Mouse (Mus musculus) MN1 (cell line): ENCODE measurements around the gene Pappa2.

Experiments used
- DNase-seq: peaks from one replicate; pipeline ENCODE4 v3.0.0-alpha.2; 2016; ENCODE audit warnings: low spot score

Gene Pappa2

DNA sequence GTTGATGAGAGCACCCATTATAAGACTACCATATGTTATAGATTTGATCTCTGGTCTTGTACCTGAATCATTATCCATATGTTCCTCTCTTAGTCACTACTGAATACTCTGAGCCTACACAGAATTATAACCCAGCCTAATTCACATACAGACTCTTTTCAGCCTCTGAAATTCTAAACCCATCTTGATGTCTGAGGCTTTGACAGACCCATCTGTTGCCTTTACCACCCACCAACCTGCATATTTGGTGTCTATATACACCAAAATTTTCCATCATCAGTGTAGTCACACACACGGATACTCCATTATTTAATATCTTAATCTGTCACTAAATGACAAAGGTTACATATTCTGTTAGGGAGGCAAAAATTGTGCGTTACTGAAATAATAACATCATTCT is 69.6 kb downstream of the Pappa2 start:
- no peak for DNase-seq

DNA sequence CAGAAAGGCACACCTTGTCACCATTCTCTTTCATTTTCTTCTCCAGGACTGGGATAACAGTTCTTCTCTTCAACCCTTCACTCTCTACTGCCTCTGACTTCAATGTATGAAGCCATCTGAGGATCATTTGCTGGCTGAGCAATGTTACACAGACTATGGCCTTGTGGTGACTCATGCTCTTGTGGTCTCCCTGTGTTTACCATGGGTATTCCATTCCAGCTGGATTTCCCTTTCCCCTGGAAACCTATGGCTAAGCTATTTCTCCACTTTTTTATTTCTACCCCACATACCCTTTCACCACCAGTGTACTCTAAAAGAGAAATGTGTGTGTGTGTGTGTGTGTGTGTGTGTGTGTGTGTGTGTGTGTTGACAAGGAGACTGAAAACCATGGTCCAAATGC is 83.0 kb downstream of the Pappa2 start:
- no peak for DNase-seq

DNA sequence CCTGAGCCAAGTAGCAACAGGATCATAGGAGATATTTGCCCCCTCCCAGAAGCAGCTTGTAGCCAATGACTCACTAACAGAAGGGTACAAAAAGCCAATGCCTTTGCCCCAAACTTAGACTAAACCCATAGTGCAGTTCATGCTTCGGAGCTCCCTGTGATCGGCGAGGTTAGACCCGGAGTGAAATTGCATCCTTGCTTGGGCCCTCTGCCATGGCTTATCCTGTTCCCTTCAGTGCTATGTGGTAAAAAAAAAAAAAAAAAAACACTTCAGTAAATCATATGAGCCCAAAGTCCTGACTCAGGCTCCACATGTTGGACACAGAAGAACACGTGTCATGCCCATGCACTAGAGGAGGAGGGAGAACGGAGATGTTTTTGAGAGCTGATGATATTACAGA is 85.8 kb downstream of the Pappa2 start:
- no peak for DNase-seq

DNA sequence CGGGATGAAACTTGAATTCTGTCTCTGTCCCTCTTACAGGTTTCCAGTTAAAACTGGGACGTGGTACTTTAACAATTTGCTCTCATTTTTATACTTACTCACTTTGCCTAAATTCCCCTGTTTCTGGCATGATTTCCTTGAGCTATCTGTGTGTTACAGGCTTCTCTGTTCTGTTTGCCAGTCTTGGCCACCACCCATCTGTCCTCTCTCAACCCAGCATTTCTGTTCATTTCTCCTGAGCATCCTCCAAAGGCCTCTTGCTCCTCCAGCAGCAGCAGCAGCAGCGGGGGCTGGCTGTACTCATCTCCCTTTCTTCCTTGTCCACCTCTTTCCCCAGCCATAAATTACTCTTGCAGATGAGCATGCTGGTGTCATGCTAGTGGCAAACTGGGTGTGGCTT is 104.8 kb downstream of the Pappa2 start:
- DNase-seq, result no peak

DNA sequence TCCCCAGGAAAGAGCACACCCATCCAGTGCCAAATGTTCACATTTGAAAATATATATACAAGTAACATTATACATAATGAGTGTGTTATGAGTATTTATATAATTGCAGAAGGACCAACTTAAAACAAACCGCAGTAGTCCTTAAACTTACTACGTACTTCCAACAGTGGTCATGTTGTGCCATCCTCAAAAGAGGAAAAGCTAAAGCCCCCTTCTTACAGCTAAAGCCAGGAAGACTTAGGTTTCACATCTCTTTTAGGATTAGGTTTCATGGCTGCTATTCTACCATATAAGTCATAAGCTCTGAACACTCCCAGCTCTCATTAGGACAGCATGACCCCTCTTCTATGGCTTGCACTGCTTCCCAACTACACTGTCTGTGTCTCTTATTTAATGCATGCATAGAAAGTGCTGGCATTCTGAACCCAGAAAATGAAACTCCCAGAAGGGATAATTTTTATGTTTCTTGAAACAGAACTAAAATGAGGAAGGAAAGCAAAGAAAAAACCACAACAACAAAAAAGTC is 105.7 kb downstream of the Pappa2 start:
- no peak for DNase-seq

DNA sequence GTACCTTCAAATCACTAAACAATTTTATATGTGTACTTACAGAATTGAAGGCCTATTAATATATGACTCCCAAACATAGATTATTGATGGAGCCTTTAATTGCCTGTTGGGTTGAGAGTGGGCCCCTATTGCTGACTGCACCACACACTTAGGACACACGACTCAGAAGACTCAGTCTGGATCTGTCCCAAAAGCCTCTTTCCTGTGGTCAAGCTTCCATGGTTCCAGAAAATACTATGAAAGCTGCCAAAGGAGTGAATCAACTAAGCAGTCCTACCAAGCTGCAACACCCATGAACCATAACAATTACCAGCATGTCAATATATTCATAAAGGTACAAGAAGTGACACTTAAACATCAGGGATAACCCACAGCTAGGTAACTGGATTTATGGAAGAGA is 106.7 kb downstream of the Pappa2 start:
- DNase-seq, result no peak

DNA sequence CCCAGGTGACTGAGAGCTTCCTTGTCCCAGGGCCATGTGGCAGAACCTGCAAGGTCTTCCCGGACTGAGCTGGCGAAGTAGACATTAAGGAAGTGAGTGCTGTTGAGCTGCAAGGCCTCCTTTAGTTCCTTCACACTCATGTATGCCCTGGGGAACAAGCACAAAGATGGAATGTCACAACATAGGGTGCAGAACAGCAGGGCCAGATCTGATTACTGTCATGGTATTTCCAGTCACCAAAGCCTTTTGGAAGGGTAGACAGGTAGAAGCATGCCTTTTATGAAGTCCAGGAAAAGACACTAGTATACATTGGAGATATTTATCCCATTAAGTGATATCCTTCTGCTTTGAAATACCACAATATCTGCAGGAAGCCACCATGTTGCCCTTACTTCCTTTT is 108.9 kb downstream of the Pappa2 start:
- DNase-seq, result no peak

DNA sequence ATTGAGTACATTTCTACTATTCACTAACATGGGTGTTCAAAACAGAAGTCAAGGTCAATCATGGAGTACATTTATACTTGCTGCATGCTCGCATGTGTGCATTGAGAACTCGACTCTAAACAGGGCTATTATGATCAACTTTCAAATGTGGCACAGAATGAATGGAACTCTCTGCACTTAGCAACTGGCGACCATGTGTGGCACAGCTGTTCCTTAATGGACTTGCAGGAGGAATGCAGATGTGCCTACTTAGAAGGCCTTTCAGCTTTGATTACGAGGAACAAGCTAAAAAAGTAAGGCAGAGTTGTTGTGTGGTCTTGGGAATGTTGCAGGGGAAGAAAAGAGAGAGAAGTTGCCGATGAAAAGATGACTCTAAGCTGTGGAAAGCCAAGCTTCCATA is 120.1 kb downstream of the Pappa2 start:
- DNase-seq, result no peak

DNA sequence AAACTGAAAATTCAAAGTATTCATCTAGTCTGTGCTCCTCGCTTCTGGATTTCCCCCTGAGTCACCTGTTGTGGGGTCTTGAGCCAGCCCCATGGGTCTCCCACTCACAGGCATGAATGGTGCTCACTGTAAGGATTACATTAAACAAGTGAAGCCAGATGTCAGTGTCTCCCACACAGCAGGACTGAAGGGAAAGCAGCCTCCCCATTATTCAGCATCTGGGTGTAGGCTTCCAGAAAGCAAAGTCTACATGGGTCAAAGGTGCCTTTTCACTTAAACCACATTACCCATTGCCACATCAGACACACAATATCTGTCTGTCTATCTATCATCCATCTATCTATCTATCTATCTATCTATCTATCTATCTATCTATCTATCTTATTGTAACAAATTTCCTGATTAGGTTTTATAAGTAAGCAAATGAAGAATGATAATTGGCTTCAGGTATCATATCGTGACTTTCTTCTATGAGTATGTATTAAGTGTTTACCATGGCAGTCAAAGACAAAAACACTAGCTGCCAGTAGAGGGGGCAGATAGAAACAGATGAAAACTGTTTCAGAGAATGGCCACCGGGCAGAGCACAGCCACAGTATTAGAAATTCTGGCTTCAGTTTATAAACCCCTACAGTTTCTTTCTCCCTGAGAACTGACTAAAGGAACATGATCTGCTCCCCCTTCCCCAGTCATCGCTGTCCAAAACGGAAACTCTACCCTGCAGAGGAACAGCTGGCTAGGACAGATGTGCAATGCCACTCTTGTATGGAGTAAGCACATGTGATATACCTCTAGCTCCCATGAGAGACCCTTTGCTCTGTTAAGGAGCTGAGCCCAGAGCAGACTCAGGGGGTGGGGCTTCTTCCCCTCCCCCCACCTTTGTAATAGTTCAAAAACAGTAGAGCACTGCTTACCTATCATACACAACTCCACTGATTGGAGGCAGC is 126.1 kb downstream of the Pappa2 start:
- DNase-seq, result no peak

DNA sequence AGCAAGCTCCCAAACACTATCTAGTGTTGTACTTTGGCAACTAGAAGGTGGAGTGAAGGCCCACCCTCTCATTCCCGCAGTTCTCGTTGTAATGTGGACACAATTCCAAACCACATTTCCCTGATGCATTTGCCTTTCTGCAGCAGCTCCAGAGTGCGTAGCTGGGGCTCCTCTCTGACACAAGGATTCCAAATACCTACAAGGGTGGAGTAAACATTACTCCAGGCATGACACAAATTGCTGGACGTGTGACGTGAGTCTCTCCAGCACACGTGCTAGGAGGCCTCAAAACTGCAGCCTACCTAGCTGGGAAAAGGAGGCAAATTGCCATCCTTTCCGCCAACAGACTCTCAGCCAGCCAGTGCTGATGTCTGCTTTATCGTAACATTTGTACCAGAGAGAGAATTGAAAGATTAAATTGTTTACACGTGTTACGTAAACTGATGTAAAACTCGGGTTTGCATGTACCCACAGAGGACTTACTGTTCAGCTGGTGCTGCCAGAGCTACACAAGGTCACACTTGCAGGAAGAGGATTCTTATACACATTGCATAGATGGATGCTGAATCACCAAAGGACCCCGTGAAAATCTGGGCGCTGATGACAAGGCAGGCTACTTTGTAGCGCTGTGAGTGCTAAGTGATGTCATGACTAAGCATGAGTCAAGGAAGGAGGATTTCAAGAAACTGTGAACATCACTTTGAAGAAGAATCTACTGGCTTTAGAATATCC is 127.3 kb downstream of the Pappa2 start:
- DNase-seq, result no peak

DNA sequence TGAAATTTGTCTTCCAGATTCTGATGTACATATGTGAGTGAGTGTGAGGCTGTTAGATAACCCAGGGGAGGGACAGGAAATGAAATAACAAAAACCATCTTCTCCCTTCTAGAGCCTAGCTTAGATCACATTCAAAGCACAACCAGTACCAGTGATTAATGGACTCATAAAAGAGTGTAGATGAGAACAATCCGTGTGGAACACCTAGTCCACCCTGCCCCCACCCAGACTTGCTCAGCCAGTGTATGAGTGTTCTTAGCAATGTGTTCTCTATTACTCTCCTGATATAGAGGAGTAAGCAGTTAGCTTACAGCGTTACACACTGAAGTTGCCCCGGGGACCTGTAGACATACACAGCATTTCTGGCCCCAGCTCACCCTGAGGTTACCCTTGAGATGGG is 129.8 kb downstream of the Pappa2 start:
- DNase-seq, result no peak

DNA sequence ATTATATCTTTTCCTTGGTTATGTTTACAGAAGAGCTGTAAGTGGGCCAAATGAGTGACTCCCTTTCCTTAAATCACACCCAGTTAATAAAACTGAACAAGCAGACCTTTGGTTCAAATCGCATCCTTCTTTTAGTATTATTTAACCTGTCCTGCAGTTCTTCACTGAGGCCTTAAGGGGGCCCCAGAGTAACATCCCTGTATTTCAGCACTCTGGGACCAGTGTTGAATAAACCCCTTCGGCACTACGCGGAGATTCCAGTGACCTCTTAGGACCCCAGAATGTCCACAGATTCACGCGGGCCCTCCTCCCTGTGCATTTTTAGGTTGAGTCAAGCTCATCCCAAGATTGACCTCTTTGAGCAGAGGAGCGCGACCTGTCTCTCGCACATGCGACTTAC is 135.7 kb downstream of the Pappa2 start:
- no peak for DNase-seq

DNA sequence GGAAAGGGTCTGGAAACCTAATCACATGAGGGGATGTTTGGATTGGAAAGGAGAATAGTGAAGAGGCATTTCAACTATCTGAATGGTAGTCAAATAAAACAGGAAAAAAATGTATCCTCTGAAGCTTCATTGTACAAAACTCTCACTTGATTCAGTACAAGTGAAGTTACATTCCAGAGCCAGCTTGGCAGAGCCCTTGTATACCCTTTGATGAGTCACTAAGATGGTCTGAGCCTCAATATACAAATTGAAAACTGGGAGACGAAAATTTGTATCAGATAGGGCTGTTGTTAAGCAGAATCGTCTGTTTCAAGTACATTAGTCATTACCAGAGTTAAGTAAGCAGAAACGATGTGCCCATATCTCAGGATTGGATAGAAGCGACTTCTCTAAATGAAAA is 143.1 kb downstream of the Pappa2 start:
- DNase-seq, result no peak

DNA sequence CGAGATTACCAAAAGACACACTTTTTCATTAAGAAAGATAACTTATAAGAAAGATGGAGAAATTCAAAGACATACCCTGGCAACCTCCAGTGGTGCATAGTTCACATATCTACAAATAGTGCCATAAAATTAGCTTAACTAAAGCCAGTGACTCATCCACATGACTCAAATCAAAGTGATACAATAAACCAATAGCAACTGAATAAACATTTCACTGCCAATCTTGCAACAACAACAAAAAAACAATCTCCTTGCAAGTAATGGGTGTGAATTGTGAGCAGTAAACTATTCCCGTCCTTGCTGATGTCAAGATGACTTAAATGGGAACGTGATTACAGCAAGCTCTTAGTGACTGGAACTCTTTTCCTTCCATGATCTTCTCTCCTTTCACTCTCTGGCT is 150.1 kb downstream of the Pappa2 start:
- DNase-seq, result no peak

DNA sequence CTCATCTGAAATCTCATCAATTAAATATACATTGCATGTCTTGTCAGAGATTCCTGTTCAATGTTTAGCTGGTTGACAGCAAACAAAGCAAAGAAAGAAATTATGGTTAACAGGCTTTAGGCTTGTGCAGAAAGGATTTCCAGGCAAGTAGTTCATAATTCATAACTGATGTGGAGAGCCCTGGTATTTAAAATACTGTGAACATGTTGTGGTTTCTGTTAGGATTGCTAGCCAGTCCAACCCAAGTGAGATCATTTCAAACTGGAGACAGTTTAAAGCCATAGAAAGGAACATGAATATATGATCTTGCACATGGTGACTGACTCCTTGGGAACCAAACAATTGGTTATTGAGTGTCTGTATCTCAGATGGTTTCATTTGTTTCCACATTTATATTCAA is 152.4 kb downstream of the Pappa2 start:
- no peak for DNase-seq

DNA sequence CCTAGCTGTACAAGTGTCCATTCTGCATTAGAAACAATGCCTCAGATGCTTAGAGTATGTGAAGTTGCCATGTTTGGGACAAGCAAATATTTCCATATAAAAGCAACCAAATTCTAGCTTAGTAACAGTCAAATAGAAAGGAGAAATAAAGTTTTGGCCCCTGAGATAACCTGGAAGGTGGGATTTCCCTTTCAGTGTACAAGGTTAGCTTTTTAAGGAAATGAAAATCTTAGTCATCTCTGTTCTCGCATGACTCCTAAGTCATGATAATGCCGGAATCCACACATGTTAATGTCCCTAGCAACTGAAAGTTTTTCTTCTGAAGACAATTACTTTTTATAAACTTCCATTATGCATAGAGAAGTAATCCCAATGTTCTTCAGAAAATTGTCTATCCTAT is 160.6 kb downstream of the Pappa2 start:
- DNase-seq, result no peak

DNA sequence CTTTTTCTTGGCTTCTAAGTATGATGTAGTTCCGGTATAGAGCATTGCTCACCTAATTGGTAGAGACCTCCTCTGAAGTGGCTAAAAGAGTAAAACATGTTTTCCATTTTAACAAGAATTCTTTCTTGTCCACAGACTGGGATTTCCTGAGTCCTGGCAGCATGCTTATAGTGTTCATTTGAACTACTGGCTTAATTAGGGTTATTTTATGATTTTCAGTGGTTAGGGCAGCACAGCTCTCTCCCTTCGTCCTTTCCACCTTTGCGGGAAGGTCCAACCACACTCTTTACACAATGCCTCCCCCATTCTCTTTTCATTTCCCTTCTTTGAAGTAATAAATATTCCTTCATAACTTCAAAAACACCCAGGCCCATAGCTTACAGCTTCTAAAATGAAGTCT is 163.8 kb downstream of the Pappa2 start:
- no peak for DNase-seq

DNA sequence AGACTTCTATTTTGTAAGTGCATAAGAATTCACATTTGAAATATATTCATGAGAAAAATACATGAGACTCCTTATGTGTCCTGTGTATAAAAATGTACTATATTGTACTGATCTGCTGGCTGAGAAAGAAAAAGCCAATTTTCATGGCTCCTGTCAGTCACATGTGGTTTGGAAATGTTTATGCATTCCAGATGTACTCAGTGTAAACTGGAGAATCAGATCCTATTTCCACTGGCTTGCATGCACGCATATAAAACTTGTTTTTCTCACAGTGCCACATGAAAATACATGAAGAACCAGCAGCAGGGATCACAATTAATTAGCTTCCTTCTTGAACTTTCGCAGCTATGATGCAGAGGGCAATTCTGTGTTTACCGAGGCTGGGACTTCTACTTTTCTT is 168.4 kb downstream of the Pappa2 start:
- no peak for DNase-seq

DNA sequence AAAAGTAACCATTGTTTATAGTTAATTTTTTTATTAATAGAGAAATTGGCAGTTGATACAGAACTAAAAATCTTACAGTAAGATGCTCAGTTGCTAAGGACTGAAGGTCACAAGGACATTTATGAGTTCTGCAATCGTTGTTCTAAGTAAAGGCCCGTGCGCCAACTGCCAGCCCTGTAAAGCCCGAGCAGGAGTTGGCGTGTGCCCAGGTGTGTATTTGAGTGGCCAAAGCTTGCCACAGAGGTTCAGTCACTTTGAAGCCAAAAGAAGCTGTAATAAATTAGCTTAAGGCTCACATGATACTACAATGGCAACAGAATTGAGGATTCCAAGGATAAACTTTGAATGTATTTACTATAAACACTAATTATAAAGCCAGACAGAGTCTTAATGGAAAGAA is 204.8 kb downstream of the Pappa2 start:
- DNase-seq, result no peak

DNA sequence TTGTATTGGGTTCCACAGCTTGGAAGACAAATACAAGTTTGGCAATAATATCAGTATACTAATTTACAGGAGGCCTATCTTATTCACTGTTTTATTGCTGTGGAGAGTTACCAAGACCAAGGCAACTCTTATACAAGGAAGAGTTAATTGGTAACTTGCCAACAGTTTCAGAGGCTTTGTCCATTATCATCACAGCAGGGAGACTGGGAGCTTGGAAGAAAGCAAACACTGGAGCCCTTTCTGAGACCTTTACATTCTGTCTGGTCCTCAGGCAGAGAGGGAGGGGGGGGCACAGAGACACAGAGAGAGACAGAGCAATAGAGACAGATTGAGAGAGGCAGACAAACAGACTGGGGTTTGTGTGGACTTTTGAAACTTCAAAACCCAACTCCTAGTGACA is 207.2 kb downstream of the Pappa2 start:
- DNase-seq, result no peak

DNA sequence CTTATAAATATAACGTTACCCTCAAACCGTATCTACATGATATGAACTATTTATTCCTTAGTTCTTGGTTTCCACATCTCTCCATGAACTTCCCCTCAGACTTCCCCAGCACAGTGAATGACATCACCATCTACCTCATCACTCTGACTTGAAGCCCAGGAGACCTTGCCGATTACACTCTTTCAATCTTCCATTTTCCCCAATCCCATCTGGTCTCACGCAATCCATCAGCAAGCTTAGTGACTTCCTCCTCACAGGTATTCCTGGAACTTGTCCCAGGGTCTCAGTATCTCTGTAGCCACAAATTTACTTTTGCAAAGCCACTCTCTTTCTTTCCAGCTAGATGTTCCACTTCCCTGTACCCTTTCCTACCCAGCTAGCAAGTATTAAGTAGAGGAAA is 209.5 kb downstream of the Pappa2 start:
- DNase-seq, result no peak

DNA sequence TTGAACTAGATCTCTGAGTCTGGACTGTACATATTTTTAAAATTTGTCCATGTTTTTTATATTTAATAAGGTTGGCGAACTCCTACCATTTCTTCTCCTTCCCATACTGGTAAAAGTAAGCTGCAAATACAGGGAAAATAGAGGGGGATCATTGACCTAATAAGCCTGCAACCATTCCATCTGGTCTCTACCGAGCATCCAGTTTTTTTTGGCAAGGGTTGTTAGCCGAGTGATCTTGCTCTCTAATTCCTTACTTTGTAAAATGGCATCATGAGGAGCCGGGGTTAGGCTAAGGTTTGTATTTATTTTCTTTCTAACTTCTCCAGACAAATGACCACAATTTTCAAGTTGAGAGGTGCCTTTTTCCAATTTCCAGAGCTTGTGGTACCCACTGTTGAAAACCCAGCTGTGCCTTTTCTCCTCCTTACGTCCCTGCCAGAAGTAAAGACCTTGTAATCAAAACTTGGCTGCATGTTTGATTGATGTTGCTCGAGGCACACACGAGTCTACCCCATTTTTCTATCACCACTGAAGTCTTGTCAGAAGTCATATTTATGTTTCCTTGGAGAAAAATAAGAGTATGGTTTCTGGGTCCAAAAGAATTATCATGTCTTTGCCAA is 210.1 kb downstream of the Pappa2 start:
- DNase-seq, result no peak

DNA sequence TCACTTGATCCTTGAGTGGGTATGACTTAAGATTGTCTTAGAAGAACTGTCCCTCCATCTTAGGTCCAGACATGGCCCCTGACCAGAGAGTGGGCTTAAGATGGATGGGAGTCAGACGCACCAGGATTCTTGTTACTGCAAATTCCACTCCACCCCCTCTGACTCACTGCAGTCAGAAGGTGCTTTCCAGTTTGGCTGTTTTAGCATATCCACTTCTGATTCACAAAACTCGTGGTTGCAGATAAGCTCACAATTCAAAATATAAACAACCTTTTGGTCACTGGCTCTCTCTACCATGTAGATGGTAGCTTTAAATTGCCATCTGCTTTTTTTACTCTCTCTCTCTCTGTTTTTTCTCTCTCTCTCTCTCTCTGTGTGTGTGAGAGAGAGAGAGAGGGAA is 214.4 kb downstream of the Pappa2 start:
- DNase-seq, result no peak
